Mouse (Mus musculus): ENCODE data around the gene Atf4. TPM values are rescaled to one million over a fixed set of nuclear protein-coding genes. Genes with fewer than 3 reads are reported as not detected.
A peak's percentile ranks its signal among the peaks of the same experiment; 100 is the strongest.

Gene Atf4
- polyA plus RNA-seq, 1 experiment from 2014 or later: 138 TPM

DNA sequence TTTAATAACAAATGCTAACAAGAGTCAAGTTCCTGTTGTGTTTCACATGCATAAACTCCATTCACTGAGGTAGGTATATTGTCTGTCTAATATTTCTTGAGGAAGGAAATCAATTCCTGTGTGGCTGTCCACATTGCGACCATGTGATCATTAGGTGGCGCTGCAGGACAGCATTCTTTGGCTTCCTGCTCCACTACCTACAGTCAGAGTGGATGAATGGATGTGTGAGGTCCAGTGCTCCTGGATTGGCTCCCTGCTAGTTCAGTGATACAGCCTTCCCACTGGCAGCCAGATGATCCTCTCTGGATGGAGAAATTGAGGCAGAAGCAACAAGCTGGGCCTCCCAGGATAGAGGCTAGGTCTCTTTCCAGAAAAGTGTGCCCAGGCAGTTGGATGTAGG is 11.3 kb downstream of the Atf4 start:
- H3K27ac ChIP-seq: no peak overlapping the region
- no peaks in the 10 kb centered on the region for H3K36me3 ChIP-seq
- H3K4me1 ChIP-seq (replicated peaks): peaks cover 14% of the 10 kb centered on the region
- no peak overlapping the region for H3K9ac ChIP-seq
- no peak for ATAC-seq
- 0% methylated on average over 2 of the region's 2 CpGs for WGBS
- H3K9me3 ChIP-seq: no peaks in the 10 kb centered on the region
- no peak overlapping the region for H3K4me3 ChIP-seq (replicated peaks)
- no peaks in the 10 kb centered on the region for H3K27me3 ChIP-seq (replicated peaks)
- H3K4me2 ChIP-seq (replicated peaks): no peak overlapping the region

DNA sequence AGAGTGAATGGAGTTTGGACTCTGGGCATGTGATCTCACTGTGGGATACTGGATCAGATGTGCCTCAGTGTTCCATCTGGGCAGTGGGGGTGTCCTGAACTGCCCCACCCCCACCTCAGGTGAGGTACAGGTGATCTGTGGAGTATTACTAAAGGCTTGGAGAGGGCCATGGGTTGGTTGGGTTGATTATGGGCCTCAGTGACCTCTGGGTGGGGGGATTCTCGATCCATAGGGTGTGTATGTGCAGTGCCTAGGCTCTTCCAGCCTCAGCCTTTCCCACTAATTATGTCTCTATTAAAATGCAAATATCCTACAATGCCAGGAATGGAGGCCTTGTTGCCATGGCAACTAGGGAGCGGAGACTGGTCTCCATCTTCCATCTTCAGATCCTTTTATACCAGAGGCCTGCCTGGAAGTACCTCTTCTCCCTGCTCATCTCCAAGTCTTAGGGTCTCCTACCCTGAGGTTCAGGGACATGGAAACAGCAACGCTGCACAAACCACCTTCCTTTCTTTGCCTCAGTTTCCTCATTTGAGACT is 16.9 kb downstream of the Atf4 start:
- Histone ChIP-seq H3K27ac (no peak overlapping the region), H3K4me1 (replicated peaks) (no peaks in the 10 kb centered on the region), H3K27me3 (replicated peaks) (0 out of 2 replicates have a peak, but pooled peaks cover 6% of the 10 kb centered on the region), H3K4me2 (replicated peaks) (no peak overlapping the region), H3K9ac (no peak overlapping the region), H3K4me3 (replicated peaks) (no peak overlapping the region), H3K9me3 (no peaks in the 10 kb centered on the region), H3K36me3 (no peaks in the 10 kb centered on the region)
- WGBS: 75% methylated on average over 3 of the region's 3 CpGs
- ATAC-seq: no peak

DNA sequence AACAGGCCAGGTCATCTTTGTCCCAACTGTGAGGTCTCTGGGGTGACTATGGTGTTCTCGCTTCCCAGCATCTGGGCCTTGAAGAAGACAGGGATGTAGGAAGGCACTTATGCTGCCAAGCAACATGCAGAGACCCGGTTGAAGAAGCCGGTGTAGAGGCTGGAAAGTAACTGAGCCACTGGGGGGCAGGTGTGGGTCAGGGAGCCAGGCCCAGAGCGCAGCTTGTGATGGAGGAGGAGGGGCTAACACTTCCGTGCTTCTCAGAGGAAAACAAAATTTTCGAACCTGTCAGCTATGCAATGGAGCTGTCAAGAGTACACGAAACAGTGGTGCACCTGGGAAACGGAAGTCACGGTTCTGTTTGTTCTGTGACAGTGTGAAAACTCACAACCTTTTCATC is 22.1 kb downstream of the Atf4 start:
- no peaks in the 10 kb centered on the region for H3K9me3 ChIP-seq
- peaks cover 9% of the 10 kb centered on the region; the same call in 1 of the 2 replicates for H3K27me3 ChIP-seq (replicated peaks)
- H3K27ac ChIP-seq: no peak overlapping the region
- no peak overlapping the region for H3K4me3 ChIP-seq (replicated peaks)
- WGBS: 45% methylated on average over 9 of the region's 9 CpGs
- H3K4me2 ChIP-seq (replicated peaks): no peak overlapping the region
- no peak for ATAC-seq
- no peaks in the 10 kb centered on the region for H3K36me3 ChIP-seq
- no peak overlapping the region for H3K9ac ChIP-seq
- no peaks in the 10 kb centered on the region for H3K4me1 ChIP-seq (replicated peaks)

DNA sequence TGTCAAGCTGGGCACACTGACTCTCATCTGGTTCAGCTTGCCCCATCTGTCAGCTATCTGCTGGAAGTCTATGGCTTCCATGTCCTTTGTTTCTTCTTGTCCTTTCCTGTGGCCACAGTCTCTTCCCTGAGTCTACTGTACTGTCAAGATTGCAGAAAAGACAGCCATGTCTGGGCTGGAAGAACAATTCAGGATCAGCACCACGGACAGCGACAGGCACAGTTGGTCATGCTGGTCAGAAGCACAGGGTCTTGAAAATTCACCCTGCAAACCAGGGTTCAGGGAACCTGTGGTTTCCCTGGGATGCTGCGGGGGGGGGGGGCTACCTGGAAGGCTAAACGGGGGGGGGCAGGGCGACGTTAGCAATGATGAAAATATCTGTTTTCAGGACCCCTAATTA is 22.6 kb downstream of the Atf4 start:
- no peak overlapping the region for H3K9ac ChIP-seq
- no peaks in the 10 kb centered on the region for H3K36me3 ChIP-seq
- H3K27ac ChIP-seq: no peak overlapping the region
- no peaks in the 10 kb centered on the region for H3K4me1 ChIP-seq (replicated peaks)
- ATAC-seq: no peak
- H3K27me3 ChIP-seq (replicated peaks): peaks cover 12% of the 10 kb centered on the region; the same call in 1 of the 2 replicates
- H3K4me2 ChIP-seq (replicated peaks): no peak overlapping the region
- H3K9me3 ChIP-seq: no peaks in the 10 kb centered on the region
- H3K4me3 ChIP-seq (replicated peaks): no peak overlapping the region
- 3% methylated on average over 6 of the region's 6 CpGs for WGBS

DNA sequence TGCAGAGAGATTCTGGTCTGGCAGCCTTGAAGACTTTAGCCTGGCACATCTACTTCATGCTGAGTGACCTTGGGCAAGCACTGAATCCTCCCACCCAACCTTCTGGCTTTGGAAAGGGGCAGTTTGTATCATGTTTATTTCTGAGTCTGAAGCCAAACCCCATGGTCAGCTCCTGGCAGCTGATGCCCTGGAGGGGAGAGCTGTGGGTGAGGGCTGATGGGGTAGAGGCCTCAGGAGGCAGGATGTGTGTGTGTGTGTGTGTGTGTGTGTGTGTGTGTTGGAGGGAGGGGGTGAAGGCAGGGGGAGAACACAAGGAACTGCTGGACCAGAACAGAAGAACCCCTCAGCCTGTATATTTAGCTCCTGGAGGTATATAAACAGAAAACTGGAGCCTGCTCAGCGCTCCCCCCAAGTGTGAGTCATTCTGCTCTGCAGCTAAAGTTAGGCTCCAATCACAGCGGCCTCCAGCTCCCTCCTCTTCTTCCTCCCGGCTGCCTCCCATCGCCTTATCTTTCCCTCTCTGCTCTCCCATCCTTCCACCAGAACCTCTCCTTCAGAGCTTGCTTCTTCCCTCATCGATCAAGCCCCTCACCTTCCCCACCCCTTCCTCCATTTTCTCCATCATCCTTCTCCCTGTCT is 23.3 kb downstream of the Atf4 start:
- H3K9ac ChIP-seq: no peak overlapping the region
- H3K4me3 ChIP-seq (replicated peaks): no peak overlapping the region
- ATAC-seq: no peak
- no peaks in the 10 kb centered on the region for H3K4me1 ChIP-seq (replicated peaks)
- no peak overlapping the region for H3K27ac ChIP-seq
- no peaks in the 10 kb centered on the region for H3K36me3 ChIP-seq
- WGBS: 66% methylated on average over 5 of the region's 5 CpGs
- H3K9me3 ChIP-seq: no peaks in the 10 kb centered on the region
- H3K27me3 ChIP-seq (replicated peaks): peaks cover 10% of the 10 kb centered on the region; the same call in 1 of the 2 replicates
- no peak overlapping the region for H3K4me2 ChIP-seq (replicated peaks)

- Histone ChIP-seq H3K27me3 (replicated peaks) (peaks cover 13% of the 10 kb centered on the region; the same call in 1 of the 2 replicates), H3K36me3 (no peaks in the 10 kb centered on the region), H3K9ac (no peak overlapping the region), H3K4me1 (replicated peaks) (no peaks in the 10 kb centered on the region), H3K27ac (no peak overlapping the region), H3K4me3 (replicated peaks) (no peak overlapping the region), H3K4me2 (replicated peaks) (no peak overlapping the region), H3K9me3 (no peaks in the 10 kb centered on the region)
- 74% methylated on average over 2 of the region's 2 CpGs for WGBS
- ATAC-seq: no peak
Observed at GRCm38 (mm10) chr15:80279053-80279452, 24.1 kb downstream of the Atf4 start.

DNA sequence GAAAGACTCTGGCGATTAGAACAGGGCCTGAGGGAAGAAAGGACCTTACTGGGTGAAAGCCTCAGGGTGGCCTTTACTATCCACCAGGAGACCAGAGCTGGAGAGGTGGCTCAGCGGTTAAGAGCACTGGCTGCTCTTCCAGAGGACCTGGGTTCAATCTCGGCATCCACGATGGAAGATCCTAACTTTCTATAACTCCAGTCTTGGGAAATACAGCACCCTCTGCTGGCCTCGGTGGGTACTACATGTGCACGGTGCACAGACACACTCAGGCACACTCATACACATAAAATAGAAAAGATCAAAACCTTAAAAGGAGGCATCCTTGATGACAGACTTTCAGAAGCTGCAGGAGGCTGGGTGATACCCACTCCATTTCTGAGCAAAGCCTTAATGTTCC is 25.7 kb downstream of the Atf4 start:
- WGBS: 29% methylated on average over 6 of the region's 6 CpGs
- Histone ChIP-seq H3K4me3 (replicated peaks) (no peak overlapping the region), H3K36me3 (no peaks in the 10 kb centered on the region), H3K4me2 (replicated peaks) (no peak overlapping the region), H3K4me1 (replicated peaks) (no peaks in the 10 kb centered on the region), H3K27ac (no peak overlapping the region), H3K9me3 (no peaks in the 10 kb centered on the region), H3K27me3 (replicated peaks) (peaks cover 29% of the 10 kb centered on the region), H3K9ac (no peak overlapping the region)
- no peak for ATAC-seq

- Histone ChIP-seq H3K4me1 (replicated peaks) (peaks cover 12% of the 10 kb centered on the region), H3K4me2 (replicated peaks) (peak within 1 kb of the TSS; percentile 89), H3K27me3 (replicated peaks) (peaks cover 77% of the 10 kb centered on the region), H3K9ac (0 out of 2 replicates have a peak within 1 kb of the TSS, but pooled peaks have one; percentile 5), H3K9me3 (no peaks in the 10 kb centered on the region), H3K36me3 (no peaks in the 10 kb centered on the region), H3K4me3 (replicated peaks) (peak within 1 kb of the TSS; percentile 43), H3K27ac (no peak within 1 kb of the TSS)
- WGBS: 2% methylated on average over 49 of the region's 50 CpGs
- no peak for ATAC-seq
Observed at GRCm38 (mm10) chr15:80286851-80287415, 31.9 kb downstream of the Atf4 start, which contains the start of gene Cacna1i. TSS of gene Cacna1i (plus strand) at chr15:80287238.

DNA sequence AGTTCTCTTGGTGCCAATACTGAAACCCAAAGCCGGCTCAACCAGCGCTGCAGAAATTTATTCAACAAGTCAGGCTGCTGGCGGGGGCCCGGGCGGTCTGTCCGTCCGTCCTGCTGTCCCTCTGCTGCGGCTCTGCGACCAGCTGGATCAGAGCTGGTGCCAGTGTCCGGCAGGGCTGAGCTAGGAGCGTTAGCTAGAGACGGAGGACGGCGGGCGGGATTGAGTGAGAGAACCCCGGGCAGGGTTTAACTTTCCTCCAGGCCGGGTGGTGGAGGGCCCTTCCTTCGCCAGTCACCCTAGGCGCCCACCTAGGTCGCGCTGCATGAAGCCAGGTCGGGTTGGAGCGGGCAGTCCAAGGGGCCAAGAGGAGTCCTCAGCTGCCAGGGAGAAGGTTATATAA is 33.1 kb downstream of the Atf4 start:
- 8% methylated on average over 23 of the region's 23 CpGs for WGBS
- Histone ChIP-seq H3K27ac (no peak overlapping the region), H3K9ac (no peak overlapping the region), H3K27me3 (replicated peaks) (peaks cover 73% of the 10 kb centered on the region), H3K36me3 (no peaks in the 10 kb centered on the region), H3K4me1 (replicated peaks) (peaks cover 12% of the 10 kb centered on the region), H3K4me3 (replicated peaks) (peak overlapping the region; percentile 43), H3K4me2 (replicated peaks) (peak overlapping the region; percentile 89), H3K9me3 (no peaks in the 10 kb centered on the region)
- ATAC-seq: no peak

DNA sequence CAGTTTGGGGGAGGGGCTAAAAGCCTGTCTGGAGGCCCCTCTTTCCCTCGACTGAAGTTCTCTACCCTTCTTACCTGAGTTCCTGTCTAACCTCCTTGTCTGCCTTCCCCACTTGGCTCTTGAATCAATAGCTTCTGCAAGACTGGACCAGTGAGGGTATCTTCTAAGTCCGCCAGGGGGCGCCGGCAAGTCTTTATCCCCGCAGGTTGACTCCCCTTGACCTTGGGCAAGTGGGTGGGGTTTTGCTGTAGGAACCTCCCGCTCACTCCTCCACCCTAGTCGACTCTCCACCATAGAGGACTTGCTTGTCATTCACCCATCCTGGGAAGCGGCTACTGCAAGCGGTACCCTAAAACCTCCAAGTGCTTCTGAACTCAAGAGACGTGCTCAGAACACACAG is 34.5 kb downstream of the Atf4 start:
- peaks cover 62% of the 10 kb centered on the region for H3K27me3 ChIP-seq (replicated peaks)

GRCm38 (mm10) chr15:80297146-80297545 is 42.2 kb downstream of the Atf4 start:
- H3K9ac ChIP-seq: no peak overlapping the region
- H3K4me2 ChIP-seq (replicated peaks): no peak overlapping the region
- H3K4me1 ChIP-seq (replicated peaks): no peaks in the 10 kb centered on the region
- no peak overlapping the region for H3K4me3 ChIP-seq (replicated peaks)
- no peaks in the 10 kb centered on the region for H3K36me3 ChIP-seq
- no peaks in the 10 kb centered on the region for H3K9me3 ChIP-seq
- ATAC-seq: no peak
- 97% methylated on average over 1 of the region's 1 CpGs for WGBS
- H3K27ac ChIP-seq: no peak overlapping the region
- no peaks in the 10 kb centered on the region for H3K27me3 ChIP-seq (replicated peaks)

More for the DNA sequence above, 34.5 kb downstream of the Atf4 start:
- Histone ChIP-seq H3K4me3 (replicated peaks) (no peak overlapping the region), H3K27ac (no peak overlapping the region), H3K4me1 (replicated peaks) (peaks cover 12% of the 10 kb centered on the region), H3K4me2 (replicated peaks) (no peak overlapping the region), H3K9me3 (no peaks in the 10 kb centered on the region), H3K9ac (no peak overlapping the region), H3K36me3 (no peaks in the 10 kb centered on the region)
- ATAC-seq: peak; percentile 15; the same call in 1 of the 2 replicates
- WGBS: 6% methylated on average over 10 of the region's 10 CpGs

DNA sequence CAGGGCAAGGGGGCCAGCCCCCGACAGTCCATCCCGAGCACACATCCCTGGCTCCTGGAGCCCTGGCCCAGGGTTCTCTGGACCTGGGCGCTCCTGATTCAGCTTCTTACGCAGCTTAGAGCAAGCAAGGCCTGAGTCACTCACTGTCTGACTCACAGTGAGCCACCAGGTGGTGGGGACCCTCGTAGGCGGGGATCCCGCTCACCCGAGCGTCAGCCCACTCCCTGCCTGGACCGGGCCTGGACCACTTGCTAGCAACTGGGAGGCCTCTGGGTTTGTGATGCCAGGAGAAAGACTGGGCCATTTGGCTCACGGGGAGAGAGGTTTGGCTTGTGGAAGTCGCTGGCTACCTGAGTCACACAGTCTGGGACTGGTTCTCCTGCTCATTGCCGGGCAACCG is 48.8 kb downstream of the Atf4 start:
- H3K27me3 ChIP-seq (replicated peaks): no peaks in the 10 kb centered on the region
- 66% methylated on average over 14 of the region's 14 CpGs for WGBS

DNA sequence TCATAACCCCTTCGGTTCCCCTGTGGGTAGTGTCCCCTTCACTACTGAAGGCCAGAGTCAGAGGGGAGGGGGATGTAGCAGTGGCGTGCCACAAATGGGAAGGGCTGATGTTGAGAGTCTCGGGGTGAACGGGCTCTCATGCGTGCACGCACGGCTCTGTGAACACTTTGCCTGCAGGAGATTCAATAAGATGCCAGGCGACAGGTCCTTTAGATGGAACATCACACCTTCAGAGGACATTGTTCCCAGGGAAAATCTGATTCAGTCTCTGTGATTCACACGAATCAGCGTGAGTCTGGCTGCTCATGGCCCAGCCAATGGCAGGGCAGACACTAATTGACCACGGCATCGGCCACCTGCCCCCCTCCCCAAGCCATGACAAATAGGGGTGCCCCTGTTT is 49.2 kb downstream of the Atf4 start:
- Histone ChIP-seq H3K27me3 (replicated peaks) (no peaks in the 10 kb centered on the region), H3K36me3 (no peaks in the 10 kb centered on the region), H3K9ac (no peak overlapping the region), H3K27ac (no peak overlapping the region), H3K4me3 (replicated peaks) (no peak overlapping the region), H3K4me2 (replicated peaks) (no peak overlapping the region), H3K4me1 (replicated peaks) (no peaks in the 10 kb centered on the region), H3K9me3 (no peaks in the 10 kb centered on the region)
- no peak for ATAC-seq
- WGBS: 84% methylated on average over 12 of the region's 12 CpGs

More for the DNA sequence above, 48.8 kb downstream of the Atf4 start:
- no peak overlapping the region for H3K4me2 ChIP-seq (replicated peaks)
- no peak for ATAC-seq
- H3K27ac ChIP-seq: no peak overlapping the region
- H3K4me1 ChIP-seq (replicated peaks): no peaks in the 10 kb centered on the region
- H3K9ac ChIP-seq: no peak overlapping the region
- no peaks in the 10 kb centered on the region for H3K9me3 ChIP-seq
- no peaks in the 10 kb centered on the region for H3K36me3 ChIP-seq
- H3K4me3 ChIP-seq (replicated peaks): no peak overlapping the region

Data from intestine, embryonic 15.5 days (tissue).